Mouse (Mus musculus): Measurements from ENCODE around the gene Tmtc4. TPM values are rescaled to one million over a fixed set of nuclear protein-coding genes. Genes with fewer than 3 reads are reported as not detected.

Gene Tmtc4
- total RNA-seq (2021), result 10 to 100 TPM in 1 of 2 experiments, 1 to 10 TPM in 1; 9.6 to 15.2 TPM

DNA sequence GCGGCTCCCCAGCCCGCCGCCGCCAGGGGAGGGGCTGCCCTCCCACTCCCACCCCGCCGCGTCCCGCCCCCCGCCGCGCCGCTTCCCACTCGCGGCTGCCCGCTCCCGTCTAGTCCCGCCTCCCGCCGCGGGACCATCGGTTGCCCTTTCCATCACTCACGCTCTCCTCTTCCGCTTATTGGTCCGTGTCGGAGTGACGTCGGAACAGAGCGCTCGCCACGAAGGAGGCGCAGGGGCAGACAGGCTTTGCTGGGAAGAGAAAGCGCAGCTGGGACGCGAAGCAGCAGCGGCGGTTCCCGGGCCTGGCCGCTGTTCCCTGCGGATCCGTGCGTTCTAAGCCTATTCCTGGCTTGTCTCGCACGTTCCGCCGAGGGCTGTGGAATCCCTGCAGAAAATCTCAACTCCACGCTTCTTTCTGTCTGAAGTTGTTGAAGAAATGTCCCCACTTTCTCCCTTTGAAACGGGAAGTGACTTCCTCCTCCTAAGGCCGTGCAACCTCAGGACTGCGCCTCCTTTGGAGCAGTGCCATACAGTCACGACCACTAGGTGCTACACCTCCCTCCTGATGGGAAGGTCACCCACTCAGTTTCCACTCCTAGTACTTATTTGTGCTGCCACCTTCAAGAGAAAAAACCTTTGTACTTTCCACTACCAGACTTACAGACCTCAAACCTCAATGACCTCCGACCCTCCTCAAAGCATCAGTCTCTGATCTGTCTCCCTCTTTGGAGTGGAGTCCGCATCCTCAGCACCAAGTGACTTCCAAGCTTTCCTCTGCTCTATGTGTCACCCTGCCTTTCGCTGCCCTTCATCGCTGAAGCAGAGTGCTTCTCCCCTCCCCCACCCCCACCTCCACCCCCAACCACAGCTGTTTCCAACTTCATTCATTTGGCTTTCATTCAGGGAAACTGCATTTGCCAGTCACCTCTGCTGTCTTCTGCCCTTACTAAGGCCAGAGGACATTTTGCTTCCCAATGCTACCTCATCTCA lies at the start of gene Tmtc4:
Tmtc4 (minus strand) TSS at position 810 of the 990 bp plus-strand sequence.
- intact Hi-C loops (cut with DNase I), result no loop called here
- DNase-seq (ENCODE audit: low spot score), result peak; percentile 93

DNA sequence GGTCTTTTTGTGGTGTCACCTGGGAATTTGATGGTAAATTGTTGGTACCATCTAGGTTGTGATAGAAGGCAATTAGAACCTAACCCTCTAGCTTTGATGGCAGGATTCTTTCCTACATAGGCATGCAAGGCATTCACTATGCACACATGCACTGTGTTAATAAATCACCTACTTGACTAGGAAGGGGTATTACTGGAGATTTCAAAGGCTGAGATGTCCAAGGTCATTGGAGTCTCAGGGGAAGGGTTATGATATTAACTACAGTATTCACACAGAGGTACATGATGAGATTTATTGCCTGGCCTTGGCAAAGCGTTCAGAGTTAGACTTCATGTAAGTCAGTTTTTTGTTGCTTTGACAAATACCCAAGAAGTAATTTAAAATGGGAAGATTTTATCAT lies 48.6 kb upstream of the Tmtc4 start:
- DNase-seq (ENCODE audit: low spot score), result no peak
- intact Hi-C loops (cut with DNase I), result no loop called here

GRCm38 (mm10) chr14:123027876-123028275 lies 44.0 kb upstream of the Tmtc4 start:
- DNase-seq (ENCODE audit: low spot score), result no peak
- intact Hi-C loops (cut with DNase I), result no loop called here

GRCm38 (mm10) chr14:123022981-123023380 lies 39.1 kb upstream of the Tmtc4 start:
- no peak for DNase-seq (ENCODE audit: low spot score)
- intact Hi-C loops (cut with DNase I), result no loop called here

DNA sequence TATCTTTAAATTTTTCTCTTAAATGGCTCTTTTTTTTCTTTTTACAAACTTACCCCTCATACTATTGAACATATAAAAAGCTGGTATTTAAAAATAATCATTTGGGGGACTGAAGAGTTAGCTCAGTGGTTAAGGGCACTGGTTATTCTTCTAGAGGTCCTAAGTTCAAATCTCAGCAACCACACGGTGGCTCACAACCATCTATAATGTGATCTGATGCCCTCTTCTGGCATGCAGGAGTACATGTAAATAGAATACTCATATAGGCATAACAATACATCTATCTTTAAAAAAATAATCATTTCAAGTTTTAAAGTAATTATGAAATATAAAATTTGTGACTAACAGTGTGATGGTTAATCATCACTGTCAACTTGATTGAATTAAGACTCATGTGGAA lies 32.5 kb upstream of the Tmtc4 start:
- no peak for DNase-seq (ENCODE audit: low spot score)
- intact Hi-C loops (cut with DNase I), result no loop called here

- no peak for DNase-seq (ENCODE audit: low spot score)
- intact Hi-C loops (cut with DNase I), result no loop called here
These were observed 31.9 kb upstream of the Tmtc4 start for GRCm38 (mm10) chr14:123015687-123016086.

DNA sequence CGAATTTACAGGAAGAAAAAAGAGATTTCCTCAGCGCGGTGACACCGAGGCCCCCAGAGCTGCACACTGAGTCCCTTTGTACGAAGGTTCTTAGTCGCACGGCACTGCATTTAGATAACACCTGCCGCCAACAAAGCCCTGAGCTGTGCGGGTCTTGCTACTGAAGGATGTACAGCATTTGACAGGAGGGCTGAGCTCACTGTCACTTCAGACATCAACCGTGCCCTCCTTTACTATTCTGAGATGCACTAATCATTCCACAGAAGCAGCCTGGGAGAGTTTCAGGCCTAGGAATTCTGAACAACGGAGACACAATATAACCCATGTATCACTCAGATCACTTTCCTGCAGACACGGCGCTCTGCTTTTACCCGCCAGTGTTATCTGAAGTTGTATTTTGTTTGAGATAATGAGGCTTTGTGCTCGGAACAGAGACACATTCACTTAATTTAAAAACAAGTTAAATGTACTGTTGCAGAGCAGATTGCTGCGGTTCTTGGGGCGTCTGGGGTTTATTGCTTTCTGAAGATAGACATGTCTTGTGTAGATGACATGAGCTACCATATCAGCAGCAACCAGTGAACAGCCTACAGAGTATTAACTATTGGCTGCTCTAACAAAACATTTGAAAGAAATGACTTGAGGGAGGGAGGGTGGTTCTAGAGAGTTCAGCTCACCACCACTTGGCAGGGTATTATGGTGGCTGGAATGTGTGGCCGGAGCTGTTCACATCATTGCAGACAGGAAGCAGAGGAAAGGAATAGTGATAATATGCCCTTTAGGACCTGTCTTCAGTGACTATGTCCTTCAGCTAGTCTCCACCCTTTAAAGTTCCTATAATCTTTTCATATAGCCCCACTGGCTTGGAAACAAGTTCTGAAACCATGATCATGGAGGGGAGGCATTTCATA lies 25.5 kb upstream of the Tmtc4 start:
- intact Hi-C loops (cut with DNase I), result no loop called here

DNA sequence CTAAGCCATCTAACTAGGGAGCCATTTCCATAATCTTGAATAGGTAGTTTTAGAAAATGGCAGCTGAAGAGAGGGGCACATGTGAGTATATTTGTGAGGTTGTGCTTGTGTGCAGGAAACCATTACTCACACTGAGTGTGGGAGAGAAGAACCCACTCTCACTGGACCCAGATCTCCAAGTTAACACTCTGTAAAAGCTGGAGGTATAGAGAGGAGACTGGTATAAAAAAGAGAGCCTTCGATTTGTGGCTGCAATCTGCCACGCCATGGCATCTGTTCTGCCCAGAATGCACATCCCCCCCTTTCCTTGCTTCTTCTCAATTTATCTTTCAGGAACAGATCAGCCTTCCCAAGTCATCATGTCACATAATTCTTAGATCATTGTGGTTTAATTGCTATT lies 24.8 kb upstream of the Tmtc4 start:
- intact Hi-C loops (cut with DNase I), result no loop called here
- DNase-seq (ENCODE audit: low spot score), result no peak

More for the DNA sequence above, 25.5 kb upstream of the Tmtc4 start:
- no peak for DNase-seq (ENCODE audit: low spot score)

- DNase-seq (ENCODE audit: low spot score), result no peak
These were observed 19.9 kb upstream of the Tmtc4 start for GRCm38 (mm10) chr14:123003715-123004114.

GRCm38 (mm10) chr14:123001391-123001790 lies 17.6 kb upstream of the Tmtc4 start:
- DNase-seq (ENCODE audit: low spot score), result no peak
- intact Hi-C loops (cut with DNase I), result no loop called here

More at GRCm38 (mm10) chr14:123003715-123004114, 19.9 kb upstream of the Tmtc4 start:
- intact Hi-C loops (cut with DNase I), result no loop called here

GRCm38 (mm10) chr14:122997465-122997864 lies 13.6 kb upstream of the Tmtc4 start:
- DNase-seq (ENCODE audit: low spot score), result no peak
- intact Hi-C loops (cut with DNase I), result no loop called here

DNA sequence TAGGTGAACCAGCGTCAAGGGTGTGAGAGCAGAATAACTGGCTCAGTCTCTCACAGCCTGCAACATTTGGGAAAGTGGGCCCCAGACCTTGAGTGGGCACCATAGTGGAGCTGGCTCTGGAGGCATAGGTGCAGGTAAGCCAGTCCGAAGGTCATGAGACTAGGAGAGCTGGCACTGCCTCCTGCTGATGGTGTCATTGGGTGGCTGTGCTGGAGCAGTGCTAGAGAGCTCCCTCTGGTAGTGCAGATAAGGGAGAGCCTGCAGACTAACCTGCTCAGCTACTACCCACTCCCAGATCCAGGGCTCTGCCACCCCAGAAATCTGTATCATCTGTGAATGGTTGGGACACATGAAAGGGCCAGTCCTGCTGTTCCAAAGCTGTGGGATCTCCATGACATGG lies 10.1 kb upstream of the Tmtc4 start:
- no peak for DNase-seq (ENCODE audit: low spot score)
- intact Hi-C loops (cut with DNase I), result no loop called here

- intact Hi-C loops (cut with DNase I), result no loop called here
- DNase-seq (ENCODE audit: low spot score), result no peak
These were observed 9.1 kb upstream of the Tmtc4 start for GRCm38 (mm10) chr14:122992937-122993336.

DNA sequence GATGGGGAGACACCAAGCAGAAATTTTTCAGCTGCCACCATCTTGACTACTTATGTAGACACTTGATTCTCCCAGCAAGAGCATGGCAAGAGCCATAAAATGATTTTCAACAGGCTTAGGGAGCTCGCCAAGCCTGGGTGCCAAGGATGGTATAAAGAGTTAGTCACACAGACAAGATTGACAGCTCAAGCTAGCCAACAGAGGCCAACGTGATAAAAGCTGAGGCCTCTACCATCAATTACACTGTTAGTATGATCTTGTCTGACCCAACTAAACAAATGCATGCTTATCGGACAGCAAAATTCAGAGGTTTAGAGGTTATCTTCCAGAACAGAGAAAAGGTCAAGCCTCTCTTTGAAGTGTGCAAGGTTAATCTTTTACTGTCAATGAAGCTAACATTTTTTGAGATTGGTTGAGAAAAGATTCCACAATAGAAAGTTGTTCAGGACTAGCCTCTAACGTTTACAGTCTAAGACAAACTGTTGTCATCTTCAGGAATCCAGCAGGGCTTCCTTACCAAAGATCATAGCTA lies 6.8 kb upstream of the Tmtc4 start:
- intact Hi-C loops (cut with DNase I), result no loop called here
- DNase-seq (ENCODE audit: low spot score), result no peak

- intact Hi-C loops (cut with DNase I), result no loop called here
These were observed 2.6 kb upstream of the Tmtc4 start for GRCm38 (mm10) chr14:122986404-122986803.

GRCm38 (mm10) chr14:122982571-122983225 lies 1.1 kb downstream of the Tmtc4 start:
- intact Hi-C loops (cut with DNase I), result no loop called here

More at GRCm38 (mm10) chr14:122986404-122986803, 2.6 kb upstream of the Tmtc4 start:
- DNase-seq (ENCODE audit: low spot score), result no peak

GRCm38 (mm10) chr14:122981831-122982485 lies 1.9 kb downstream of the Tmtc4 start:
- no peak for DNase-seq (ENCODE audit: low spot score)

More at GRCm38 (mm10) chr14:122982571-122983225, 1.1 kb downstream of the Tmtc4 start:
- peak; percentile 43 for DNase-seq (ENCODE audit: low spot score)

GRCm38 (mm10) chr14:122978871-122979270 lies 5.0 kb downstream of the Tmtc4 start:
- intact Hi-C loops (cut with DNase I), result no loop called here
- no peak for DNase-seq (ENCODE audit: low spot score)

More at GRCm38 (mm10) chr14:122981831-122982485, 1.9 kb downstream of the Tmtc4 start:
- intact Hi-C loops (cut with DNase I), result no loop called here

- no peak for DNase-seq (ENCODE audit: low spot score)
- intact Hi-C loops (cut with DNase I), result no loop called here
These were observed 6.1 kb downstream of the Tmtc4 start for GRCm38 (mm10) chr14:122977797-122978140.
